Mouse (Mus musculus): ENCODE data around the gene Uqcc3.

DNA sequence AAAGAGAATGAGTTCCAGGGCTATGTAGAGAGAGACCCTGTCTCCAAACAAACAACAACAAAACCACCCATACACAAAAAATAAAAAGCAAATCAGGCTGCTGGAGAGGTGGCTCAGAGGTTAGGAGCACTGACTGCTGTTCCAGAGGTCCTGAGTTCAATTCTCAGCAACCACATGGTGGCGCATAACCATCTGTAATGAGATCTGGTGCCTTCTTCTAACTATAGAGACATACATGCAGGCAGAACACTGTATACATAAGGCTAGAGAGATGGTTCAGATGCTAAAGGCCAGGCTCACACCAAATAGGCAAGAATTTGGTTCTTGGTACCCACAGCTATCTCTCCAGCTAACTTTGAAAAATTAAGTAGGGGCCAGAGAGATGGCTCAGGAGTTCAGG lies 21.7 kb downstream of the Uqcc3 start:
- TF ChIP-seq CTCF (IDR thresholded peaks at IDR 0.05; ENCODE audit: low read depth, low read length): peak; percentile 37
- no peak for TF ChIP-seq POLR2A (IDR thresholded peaks at IDR 0.05; ENCODE audit: insufficient read depth, low read length)
- TF ChIP-seq EP300 (IDR thresholded peaks at IDR 0.05; ENCODE audit: insufficient read depth, low read depth, low read length): no peak

All from ES-Bruce4 (cell line).